Mouse (Mus musculus) C2C12 (cell line): ENCODE measurements around the gene Anks1b. TPM values are rescaled to one million over a fixed set of nuclear protein-coding genes. Genes with fewer than 3 reads are reported as not detected.

Source experiments
- H3K27me3 ChIP-seq: one replicate; pipeline ENCODE4 v1.6.1; 2011; ENCODE audit not compliant: control insufficient read depth, insufficient read depth, insufficient read length
- H3K36me3 ChIP-seq: one replicate; pipeline ENCODE4 v1.6.1; 2011; ENCODE audit not compliant: control insufficient read depth, insufficient read depth
- H3K4me3 ChIP-seq: one replicate; pipeline ENCODE4 v1.5.1; 2011; ENCODE audit warnings: mild to moderate bottlenecking, control low read depth; ENCODE audit not compliant: poor library complexity, insufficient read depth, severe bottlenecking
- H3K79me2 ChIP-seq: one replicate; pipeline ENCODE4 v1.6.1; 2011; ENCODE audit not compliant: control insufficient read depth, insufficient read depth
- H3K79me3 ChIP-seq: one replicate; pipeline ENCODE4 v1.6.1; 2011; ENCODE audit warnings: low read depth, control low read depth
- H3ac ChIP-seq: one replicate; pipeline ENCODE3; 2011; ENCODE audit warnings: low read depth; ENCODE audit not compliant: control insufficient read depth, insufficient read length
- CEBPB ChIP-seq: IDR thresholded peaks from one replicate; pipeline ENCODE4 v1.6.1; 2011; ENCODE audit warnings: low read depth, mild to moderate bottlenecking, control low read depth, moderate library complexity
- CTCF ChIP-seq: IDR thresholded peaks from one replicate; pipeline ENCODE4 v1.5.1; 2011; ENCODE audit not compliant: control insufficient read depth, insufficient read depth, insufficient read length
- FOSL1 ChIP-seq: IDR thresholded peaks from one replicate; pipeline ENCODE4 v1.8.0; 2011; ENCODE audit warnings: mild to moderate bottlenecking, low read length; ENCODE audit not compliant: poor library complexity, insufficient read depth, severe bottlenecking
- MAX ChIP-seq: IDR thresholded peaks from one replicate; pipeline ENCODE4 v1.6.1; 2011; ENCODE audit warnings: mild to moderate bottlenecking, control low read depth
- MYOD1 ChIP-seq: IDR thresholded peaks from one replicate; pipeline ENCODE4 v1.6.1; 2011; ENCODE audit warnings: low read depth; ENCODE audit not compliant: control insufficient read depth, insufficient read length
- MYOG ChIP-seq: IDR thresholded peaks from one replicate; pipeline ENCODE4 v1.6.1; 2011; ENCODE audit not compliant: control insufficient read depth, insufficient read length; ENCODE audit errors: extremely low read depth
- USF1 ChIP-seq: IDR thresholded peaks from one replicate; pipeline ENCODE4 v1.6.1; 2011; ENCODE audit warnings: low read depth, mild to moderate bottlenecking, control low read depth, moderate library complexity
- polyA plus RNA-seq: library from polyadenylated mRNA; unstranded; fragments of >200 nt; fragmentation: generic; extraction: Trizol; gene quantifications from one replicate; pipeline ENCODE4 v1.2.1, GENCODE M21; 2012; ENCODE audit warnings: missing spikeins

Gene Anks1b
- polyA plus RNA-seq, 1 experiment, result 0.27 TPM

- Histone ChIP-seq H3K36me3 (no peaks in the 10 kb centered on the region), H3K27me3 (peaks cover 11% of the 10 kb centered on the region), H3K79me3 (no peaks in the 10 kb centered on the region), H3ac (no peak overlapping the region), H3K79me2 (no peaks in the 10 kb centered on the region), H3K4me3 (no peak overlapping the region)
- TF ChIP-seq USF1 (no peak), CTCF (no peak), MAX (no peak), FOSL1 (no peak), MYOG (no peak), CEBPB (no peak), MYOD1 (no peak)
Observed at GRCm38 (mm10) chr10:90766261-90766660, 893.0 kb downstream of the Anks1b start.

GRCm38 (mm10) chr10:90770403-90770955 lies 897.2 kb downstream of the Anks1b start:
- no peaks in the 10 kb centered on the region for H3K79me2 ChIP-seq
- no peak overlapping the region for H3K4me3 ChIP-seq
- no peaks in the 10 kb centered on the region for H3K36me3 ChIP-seq
- peaks cover 16% of the 10 kb centered on the region for H3K27me3 ChIP-seq
- TF ChIP-seq MYOG (no peak), CTCF (no peak), MYOD1 (no peak), CEBPB (no peak), MAX (no peak), USF1 (no peak), FOSL1 (no peak)
- no peaks in the 10 kb centered on the region for H3K79me3 ChIP-seq
- no peak overlapping the region for H3ac ChIP-seq

GRCm38 (mm10) chr10:90771046-90771445 lies 897.7 kb downstream of the Anks1b start:
- H3K36me3 ChIP-seq, result no peaks in the 10 kb centered on the region
- H3K79me3 ChIP-seq, result no peaks in the 10 kb centered on the region
- H3K27me3 ChIP-seq, result peaks cover 16% of the 10 kb centered on the region
- H3K79me2 ChIP-seq, result no peaks in the 10 kb centered on the region
- TF ChIP-seq FOSL1, result no peak
- TF ChIP-seq CEBPB, result no peak
- no peak for TF ChIP-seq MAX
- TF ChIP-seq CTCF, result no peak
- TF ChIP-seq USF1, result no peak
- no peak for TF ChIP-seq MYOD1
- no peak for TF ChIP-seq MYOG
- H3ac ChIP-seq, result no peak overlapping the region
- H3K4me3 ChIP-seq, result no peak overlapping the region

GRCm38 (mm10) chr10:90771471-90772226 lies 898.3 kb downstream of the Anks1b start:
- Histone ChIP-seq H3K27me3 (peaks cover 16% of the 10 kb centered on the region), H3K4me3 (no peak overlapping the region), H3K79me3 (no peaks in the 10 kb centered on the region), H3K36me3 (no peaks in the 10 kb centered on the region), H3ac (no peak overlapping the region), H3K79me2 (no peaks in the 10 kb centered on the region)
- TF ChIP-seq CTCF, result no peak

GRCm38 (mm10) chr10:90779561-90780400 lies 906.5 kb downstream of the Anks1b start:
- Histone ChIP-seq H3K79me3 (no peaks in the 10 kb centered on the region), H3ac (no peak overlapping the region), H3K36me3 (no peaks in the 10 kb centered on the region), H3K4me3 (no peak overlapping the region), H3K27me3 (peaks cover 13% of the 10 kb centered on the region), H3K79me2 (no peaks in the 10 kb centered on the region)
- TF ChIP-seq CTCF (no peak), MAX (no peak), USF1 (no peak), CEBPB (no peak), MYOD1 (no peak), MYOG (no peak), FOSL1 (no peak)
